Mouse (Mus musculus) frontal cortex, postnatal 36 days (tissue): ENCODE results near the gene Ptpro.

Experiments
- DNase-seq, 2 experiments: peaks; one replicate each; pipeline ENCODE4 v3.0.0; 2022; ENCODE audit warnings: low spot score in 2 of 2

The Ptpro gene

DNA sequence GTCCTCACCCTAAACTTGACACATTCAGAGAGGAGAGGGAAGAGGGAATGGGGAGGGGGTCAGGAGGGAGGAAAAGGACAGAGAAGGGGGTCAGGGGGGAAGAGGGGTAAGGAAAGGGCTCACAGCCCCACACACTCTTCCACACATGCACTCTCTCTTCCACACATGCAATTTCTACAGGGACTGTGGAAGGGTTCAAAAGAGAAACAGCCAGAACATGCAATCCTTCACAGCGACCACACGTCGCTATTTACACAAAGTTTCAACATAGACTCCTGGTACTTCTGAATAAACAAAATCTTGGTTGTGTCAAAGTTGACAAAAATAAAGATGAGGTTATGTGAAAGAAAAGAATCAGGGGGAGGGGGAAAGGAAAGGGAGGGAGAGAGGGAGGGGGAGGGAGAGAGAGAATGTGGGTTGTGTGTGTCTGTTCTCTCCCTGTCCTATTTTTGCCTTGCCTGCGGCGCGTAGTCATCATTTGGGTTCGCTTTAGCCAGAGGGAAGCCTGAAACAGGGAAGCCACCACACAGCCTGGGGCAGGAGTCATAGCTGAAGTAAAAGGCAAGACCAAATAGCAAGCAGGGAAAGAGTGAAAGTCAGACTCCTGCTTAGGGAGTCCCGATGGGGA, 245.2 kb downstream of the Ptpro start:
- no peak for DNase-seq

DNA sequence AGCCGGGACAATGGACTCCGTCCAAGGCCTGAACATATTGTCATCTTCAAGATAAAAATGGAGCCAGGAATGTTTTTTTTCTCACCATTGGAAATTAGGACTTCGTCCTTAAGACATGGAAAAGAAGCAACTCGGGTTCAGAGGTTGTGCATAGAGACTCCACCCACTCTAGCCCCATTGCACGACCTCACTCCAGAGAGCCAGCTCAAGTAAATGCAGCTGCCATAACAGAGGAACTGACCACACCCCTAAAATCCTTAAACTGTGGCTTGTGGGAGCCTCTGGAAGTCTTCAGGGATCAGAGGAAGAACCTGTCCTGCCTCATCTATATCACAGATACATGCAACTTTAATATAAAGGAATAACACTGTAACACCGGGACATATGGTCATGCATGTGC, 246.7 kb downstream of the Ptpro start:
- DNase-seq = no peak

DNA sequence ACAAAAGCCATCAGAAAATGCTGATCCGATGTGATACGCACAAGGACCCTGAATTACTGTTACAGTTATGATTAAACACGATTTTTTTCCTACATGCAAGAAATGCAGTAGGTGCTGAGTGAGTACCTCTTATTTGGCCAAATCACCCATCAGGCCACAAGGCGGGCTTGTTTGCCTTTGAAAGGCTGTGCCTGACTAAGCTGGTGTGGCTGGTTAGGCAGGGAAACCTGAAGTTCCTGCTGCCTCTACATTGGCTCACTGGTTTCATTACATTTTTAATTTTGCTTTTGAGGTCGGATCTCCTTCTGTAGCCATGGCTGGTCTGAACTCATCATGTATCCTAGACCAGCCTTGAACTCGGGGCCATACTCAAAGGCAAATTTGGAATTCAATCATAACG, 250.9 kb downstream of the Ptpro start:
- no peak for DNase-seq

DNA sequence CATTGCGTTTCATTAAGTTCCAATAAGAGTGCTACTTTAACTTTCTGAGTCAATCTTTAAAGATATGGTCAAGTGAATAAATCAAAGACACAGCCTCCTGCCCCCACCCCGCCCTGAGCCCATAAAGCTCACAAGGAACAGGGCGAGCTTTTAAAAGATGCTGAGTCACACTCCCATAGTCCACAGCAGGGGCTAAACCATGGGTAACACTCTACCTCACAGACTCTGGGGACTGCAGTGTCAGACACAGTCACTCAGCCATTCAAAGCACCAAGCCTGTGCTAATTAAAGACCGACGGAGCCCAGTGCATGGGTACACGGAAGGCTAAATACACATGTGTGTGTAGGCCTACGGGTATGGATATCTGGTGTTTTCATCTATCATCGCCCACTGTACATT, 251.3 kb downstream of the Ptpro start:
- DNase-seq = no peak

DNA sequence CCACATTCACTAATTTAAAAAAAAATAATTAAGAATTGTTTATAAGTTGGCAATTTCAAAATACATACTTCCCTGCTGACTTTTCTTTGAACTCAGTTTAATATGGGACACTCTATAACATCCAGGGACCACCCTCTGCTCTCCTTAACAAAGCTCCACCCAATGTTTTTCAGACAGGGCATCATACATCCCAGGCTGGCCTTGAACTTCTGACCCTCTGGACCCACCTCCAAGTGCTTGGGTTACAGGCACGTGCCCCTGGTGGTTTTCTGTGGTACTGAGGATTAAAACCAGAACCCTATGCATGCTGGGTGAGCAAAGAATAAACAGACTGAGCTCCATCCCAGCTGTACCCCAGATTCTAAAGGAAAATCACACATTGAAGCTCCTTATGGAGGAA, 251.9 kb downstream of the Ptpro start:
- no peak for DNase-seq

DNA sequence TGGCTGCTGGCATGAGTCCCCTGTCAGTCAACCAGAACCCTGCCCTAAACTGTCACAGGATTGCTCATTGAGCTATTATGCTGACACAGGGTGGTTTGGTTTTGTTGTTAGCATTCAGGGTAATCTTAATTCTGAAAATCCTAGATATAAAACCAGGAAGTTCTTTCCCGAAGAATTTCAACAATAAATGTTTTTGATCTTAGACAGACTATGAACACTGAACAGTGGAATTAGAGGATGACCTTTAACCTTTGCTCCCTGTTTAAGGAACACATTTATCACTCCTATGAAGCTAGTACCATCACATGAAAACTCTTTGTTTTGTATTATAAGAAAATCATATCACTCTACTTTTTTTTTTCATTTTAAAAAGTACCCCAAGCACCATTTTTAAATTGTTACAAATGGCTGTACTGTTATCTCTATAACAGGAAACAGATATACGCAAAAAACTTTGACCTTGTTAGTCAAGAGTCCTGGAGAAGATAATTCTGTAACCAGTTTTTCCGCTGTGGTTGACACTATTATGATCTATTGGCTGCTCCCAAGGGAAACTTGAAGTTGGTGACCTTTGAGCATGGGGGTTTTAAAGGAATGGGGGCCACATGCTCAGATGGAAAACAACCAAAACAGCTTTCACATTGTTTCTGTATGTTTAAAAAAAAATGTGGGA, 253.6 kb downstream of the Ptpro start:
- no peak for DNase-seq

DNA sequence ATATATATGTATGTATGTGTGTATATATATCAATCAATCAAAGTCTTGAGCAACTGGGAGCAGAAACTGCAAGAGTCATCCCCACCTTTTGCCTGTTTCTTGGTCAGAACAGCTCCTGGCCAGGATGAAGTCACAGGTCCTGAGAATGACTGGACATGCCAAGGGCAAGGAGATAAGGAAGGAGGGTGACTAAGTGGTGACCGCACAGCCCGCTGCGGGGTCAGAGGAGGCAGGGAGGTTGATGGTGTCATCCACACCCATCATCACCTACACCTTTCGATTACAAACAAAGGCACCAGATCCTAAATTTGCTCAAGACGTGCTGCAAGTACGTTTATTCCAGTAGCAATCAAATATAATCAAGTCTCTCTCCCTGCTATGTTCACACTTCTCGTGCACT, 254.4 kb downstream of the Ptpro start:
- DNase-seq = no peak

DNA sequence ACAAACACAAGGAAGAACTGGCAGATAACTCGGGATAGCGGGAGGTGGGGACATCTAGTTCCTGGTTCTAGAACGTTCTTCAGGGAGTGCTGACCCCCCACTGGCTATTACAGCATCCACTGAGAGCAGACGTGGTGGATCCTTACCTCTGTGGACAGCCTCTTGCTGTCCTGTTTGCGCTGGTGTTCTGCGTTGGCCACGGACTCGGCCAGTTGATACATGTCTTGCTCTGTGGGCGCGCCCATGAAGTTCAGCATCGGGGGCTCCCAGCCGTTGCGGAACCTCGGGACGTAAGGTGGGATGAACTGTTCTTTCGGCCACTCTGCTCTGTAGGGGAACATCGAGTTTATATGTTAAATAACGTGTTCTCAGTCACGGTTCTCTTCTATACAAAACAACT, 256.8 kb downstream of the Ptpro start:
- DNase-seq = no peak

DNA sequence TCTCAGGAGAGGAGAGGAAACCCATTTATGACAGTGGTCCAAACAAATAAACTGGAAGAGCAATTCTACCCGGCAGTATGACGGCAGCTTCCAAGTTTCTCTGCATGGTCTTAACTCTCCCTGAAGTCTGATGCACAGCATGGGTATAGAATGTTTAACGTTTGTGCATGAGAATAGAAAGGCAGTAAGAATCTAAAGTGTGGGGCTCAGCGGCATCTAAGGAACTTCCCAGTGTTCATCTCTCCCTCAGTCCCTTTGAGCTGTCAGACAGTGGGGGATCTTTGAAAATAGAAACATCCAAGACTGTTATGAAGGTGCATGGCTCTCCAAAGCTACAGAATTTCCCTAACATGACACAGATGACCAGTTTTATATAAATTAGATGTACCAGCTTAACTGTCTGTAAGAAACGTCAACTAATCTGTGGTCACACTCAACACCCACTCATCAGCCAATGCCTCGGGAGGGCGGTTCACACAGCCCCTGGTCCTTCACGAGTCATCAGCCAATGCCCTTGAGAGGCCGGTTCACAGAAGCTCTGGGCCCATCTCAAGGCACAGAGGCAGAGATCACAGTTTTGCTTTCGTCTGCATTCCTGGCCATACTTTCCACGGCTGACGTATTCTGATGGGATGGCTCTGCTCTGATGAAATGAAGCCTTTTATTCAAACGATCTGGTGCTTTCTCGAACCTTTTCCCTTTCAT, 257.4 kb downstream of the Ptpro start:
- no peak for DNase-seq

DNA sequence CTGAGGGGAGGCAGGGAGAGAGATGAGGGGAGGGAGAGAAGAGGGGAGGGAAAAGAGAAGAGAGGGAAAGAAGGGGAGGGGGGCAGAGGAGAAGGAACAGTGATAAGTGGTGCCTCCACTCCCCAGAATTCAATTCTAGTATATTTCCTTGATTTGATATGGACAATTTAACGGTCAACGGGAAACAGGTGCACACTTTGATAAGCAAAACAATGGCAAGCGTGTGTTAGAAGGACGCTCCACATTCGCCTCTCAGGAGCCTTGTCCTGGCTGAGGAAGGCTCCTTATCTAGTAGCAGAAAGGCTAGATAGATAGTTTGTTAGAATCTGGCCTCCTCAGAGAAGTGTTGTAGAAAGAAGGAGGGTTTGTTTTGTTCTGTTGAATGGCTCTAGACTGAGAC, 260.6 kb downstream of the Ptpro start:
- DNase-seq = no peak
